Mouse (Mus musculus) CH12.LX (cell line): Measurements from ENCODE around the gene Tedc1. TPM values are rescaled to one million over a fixed set of nuclear protein-coding genes. Genes with fewer than 3 reads are reported as not detected.

Source experiments
- DNase-seq: peaks from one replicate; pipeline ENCODE4 v3.0.0-alpha.2; 2013; ENCODE audit errors: extremely low read depth
- H3K27ac ChIP-seq: 2 replicates; pipeline ENCODE4 v1.5.1; 2012; ENCODE audit warnings: low read depth, mild to moderate bottlenecking, control low read depth, moderate library complexity; ENCODE audit not compliant: insufficient read depth
- H3K27me3 ChIP-seq: replicated peaks from 2 replicates; pipeline ENCODE3; 2012; ENCODE audit warnings: inconsistent platforms
- H3K36me3 ChIP-seq, 2 experiments: replicated peaks in 1 of 2; 2 replicates each; pipeline versions ENCODE3 to v1.6.1; 2012; ENCODE audit warnings: inconsistent platforms in 1 of 2, low read length in 1 of 2, mild to moderate bottlenecking in 1 of 2, mixed read lengths in 1 of 2, moderate library complexity in 1 of 2; ENCODE audit not compliant: control insufficient read depth in 1 of 2, insufficient read depth in 1 of 2
- H3K4me1 ChIP-seq, 2 experiments: 2 replicates each; pipeline ENCODE4 v1.6.1; 2012; ENCODE audit warnings: inconsistent platforms in 1 of 2, moderate library complexity in 1 of 2; ENCODE audit not compliant: insufficient read depth in 2 of 2, control insufficient read depth in 1 of 2
- H3K4me2 ChIP-seq: 2 replicates; pipeline ENCODE4 v1.6.1; 2012; ENCODE audit warnings: low read depth, mild to moderate bottlenecking, control low read depth; ENCODE audit not compliant: poor library complexity, insufficient read depth, severe bottlenecking
- H3K4me3 ChIP-seq, 3 experiments: fragments of 150-350 bp in 1 of 3; sonication (generic) in 1 of 3; replicated peaks in 1 of 3; 2 replicates each; pipeline versions ENCODE3 to v1.5.1; 2011 to 2012; ENCODE audit warnings: low read depth in 2 of 3, low read length in 2 of 3, mild to moderate bottlenecking in 2 of 3, moderate library complexity in 2 of 3, control low read depth in 1 of 3, improper control_type of control experiment in 1 of 3, inconsistent platforms in 1 of 3, mixed read lengths in 1 of 3; ENCODE audit not compliant: poor library complexity in 1 of 3
- H3K79me2 ChIP-seq: replicated peaks from 2 replicates; pipeline ENCODE4 v1.6.1; 2012; ENCODE audit warnings: mild to moderate bottlenecking, moderate library complexity; ENCODE audit not compliant: control insufficient read depth, poor library complexity, insufficient read depth, severe bottlenecking; ENCODE audit errors: extremely low read depth
- H3K9ac ChIP-seq: 2 replicates; pipeline ENCODE4 v1.6.1; 2012; ENCODE audit warnings: low read depth, mild to moderate bottlenecking, control low read depth, moderate library complexity; ENCODE audit not compliant: insufficient read depth
- H3K9me3 ChIP-seq: replicated peaks from 2 replicates; pipeline ENCODE3; 2012; ENCODE audit warnings: low read length, inconsistent platforms, mixed read lengths
- ETS1 ChIP-seq: conservative IDR thresholded peaks from 2 replicates; pipeline ENCODE4 v1.6.1; 2012; ENCODE audit warnings: low read depth, mild to moderate bottlenecking, inconsistent platforms, low read length, improper control_type of control experiment, moderate library complexity
- IRF4 ChIP-seq: IDR thresholded peaks from 2 replicates; pipeline ENCODE4 v1.6.1; 2014; ENCODE audit warnings: low read depth, mild to moderate bottlenecking, inconsistent platforms, low read length, improper control_type of control experiment
- JUND ChIP-seq: conservative IDR thresholded peaks from 2 replicates; pipeline ENCODE4 v1.6.1; 2011; ENCODE audit warnings: low read depth, low read length, improper control_type of control experiment
- KAT2A ChIP-seq: IDR thresholded peaks from 2 replicates; pipeline ENCODE4 v1.6.1; 2012; ENCODE audit warnings: low read length, improper control_type of control experiment, inconsistent platforms; ENCODE audit not compliant: insufficient replicate concordance
- MAX ChIP-seq: IDR thresholded peaks from 2 replicates; pipeline ENCODE4 v1.6.1; 2011; ENCODE audit warnings: low read length, improper control_type of control experiment
- MEF2A ChIP-seq: IDR thresholded peaks from 2 replicates; pipeline ENCODE4 v1.6.1; 2014; ENCODE audit warnings: low read depth, mild to moderate bottlenecking, inconsistent platforms, low read length, improper control_type of control experiment, borderline replicate concordance
- MXI1 ChIP-seq: IDR thresholded peaks from 2 replicates; pipeline ENCODE4 v1.6.1; 2011; ENCODE audit warnings: mild to moderate bottlenecking, low read depth, low read length, improper control_type of control experiment
- MYC ChIP-seq: IDR thresholded peaks from 2 replicates; pipeline ENCODE4 v1.6.1; 2011; ENCODE audit warnings: low read depth, mild to moderate bottlenecking, improper control_type of control experiment, low read length
- RCOR1 ChIP-seq: conservative IDR thresholded peaks from 2 replicates; pipeline ENCODE4 v1.6.1; 2012; ENCODE audit warnings: low read depth, mild to moderate bottlenecking, inconsistent platforms, low read length, improper control_type of control experiment
- TBP ChIP-seq: conservative IDR thresholded peaks from 2 replicates; pipeline ENCODE4 v1.6.1; 2011; ENCODE audit warnings: low read depth, low read length, improper control_type of control experiment
- TCF12 ChIP-seq: IDR thresholded peaks from 2 replicates; pipeline ENCODE4 v1.6.1; 2014; ENCODE audit warnings: low read depth, mild to moderate bottlenecking, inconsistent platforms, low read length, improper control_type of control experiment
- USF2 ChIP-seq: conservative IDR thresholded peaks from 2 replicates; pipeline ENCODE4 v1.6.1; 2011; ENCODE audit warnings: low read depth, low read length, improper control_type of control experiment
- ZKSCAN1 ChIP-seq: IDR thresholded peaks from 2 replicates; pipeline ENCODE4 v1.6.1; 2012; ENCODE audit warnings: low read depth, inconsistent platforms, low read length, improper control_type of control experiment, borderline replicate concordance
- ZMIZ1 ChIP-seq: IDR thresholded peaks from 2 replicates; pipeline ENCODE4 v1.6.1; 2012; ENCODE audit warnings: low read depth, mild to moderate bottlenecking, inconsistent platforms, low read length, improper control_type of control experiment
- dilution Hi-C: fragments of 300-500 bp; cut with MboI; formaldehyde crosslinking; loops from 2 replicates; pipeline ENCODE4 v1.14.3; 2020; ENCODE audit warnings: low sequenced_read_pairs; ENCODE audit not compliant: extremely low pct_unique_long_range_greater_than_20kb, extremely low pct_ligation_motif_present
- in situ Hi-C: fragments of 300-500 bp; cut with MboI; formaldehyde crosslinking; loops from 3 replicates; pipeline ENCODE4 v1.14.3; 2019; ENCODE audit warnings: low sequenced_read_pairs, low pct_ligation_motif_present, low pct_unique_long_range_greater_than_20kb, mixed read lengths
- polyA plus RNA-seq: library from polyadenylated mRNA; unstranded; fragments of >175 nt; gene quantifications from 2 replicates; pipeline ENCODE4 v1.2.1, GENCODE M21; 2012; ENCODE audit warnings: low read depth; ENCODE audit not compliant: insufficient read length
- total RNA-seq, 2 experiments: library from RNA; depleted of rRNA; stranded (reverse); fragments of 300-350 nt in 1 of 2; fragments of >200 nt in 1 of 2; gene quantifications; 2 replicates each; pipeline ENCODE4 v1.2.3; 2012 to 2014

The Tedc1 gene
- total and polyA plus RNA-seq, 3 experiments, result 6.4 to 14.0 (median 9.0) TPM

DNA sequence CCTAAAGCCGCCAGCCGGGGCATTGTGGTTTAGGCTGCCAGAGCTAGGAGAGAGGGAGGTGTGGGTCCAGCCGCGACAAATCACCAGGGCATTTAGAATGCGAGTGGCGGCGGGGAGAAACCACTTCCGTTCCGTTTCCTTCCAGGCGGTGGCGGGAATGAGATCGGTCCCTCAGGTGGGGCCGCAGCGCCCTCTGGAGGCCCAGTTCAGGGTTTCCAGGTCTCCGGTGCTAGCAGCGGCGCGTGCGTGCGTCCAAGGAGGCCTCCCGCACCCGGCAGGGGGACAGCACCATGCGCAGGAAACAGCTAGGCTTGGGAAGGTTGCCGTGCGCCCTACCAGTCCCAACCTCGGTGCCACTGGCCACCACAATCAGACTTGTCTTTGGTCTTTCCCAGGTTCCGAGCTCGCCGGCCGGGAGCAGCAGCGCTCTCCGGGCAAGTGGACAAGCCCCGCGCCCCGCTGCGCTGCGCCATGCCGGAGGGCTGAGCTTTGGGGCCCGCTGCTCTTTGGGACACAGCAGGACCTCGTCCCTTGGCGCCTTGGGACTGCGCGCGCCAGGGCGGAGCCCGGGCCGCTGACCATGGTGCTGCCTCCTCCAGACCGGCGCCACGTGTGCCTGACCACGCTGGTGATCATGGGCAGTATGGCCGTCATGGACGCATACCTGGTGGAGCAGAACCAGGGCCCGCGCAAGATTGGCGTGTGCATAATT is 31.5 kb downstream of the Tedc1 start:
- Histone ChIP-seq H3K27me3 (peaks cover 48% of the 10 kb centered on the region), H3K9ac (no peak overlapping the region), H3K36me3 (no peaks in the 10 kb centered on the region), H3K4me1 (no peaks in the 10 kb centered on the region), H3K9me3 (peaks cover 33% of the 10 kb centered on the region), H3K27ac (no peak overlapping the region), H3K79me2 (no peaks in the 10 kb centered on the region), H3K4me2 (no peak overlapping the region), H3K4me3 (no peak overlapping the region)
- in situ Hi-C loops, result no loop called here
- dilution Hi-C loops, result no loop called here
- DNase-seq, result no peak
- TF ChIP-seq MAX, result no peak
- no peak for TF ChIP-seq ZMIZ1
- no peak for TF ChIP-seq KAT2A
- no peak for TF ChIP-seq RCOR1
- TF ChIP-seq MYC, result no peak
- no peak for TF ChIP-seq TBP
- TF ChIP-seq IRF4, result no peak
- TF ChIP-seq ZKSCAN1, result no peak
- TF ChIP-seq USF2, result no peak
- no peak for TF ChIP-seq MXI1
- TF ChIP-seq ETS1, result no peak
- no peak for TF ChIP-seq JUND

GRCm38 (mm10) chr12:113188349-113189055 is 32.3 kb downstream of the Tedc1 start:
- Histone ChIP-seq H3K9ac (no peak overlapping the region), H3K36me3 (no peaks in the 10 kb centered on the region), H3K9me3 (peaks cover 33% of the 10 kb centered on the region), H3K4me3 (no peak overlapping the region), H3K4me1 (no peaks in the 10 kb centered on the region), H3K79me2 (no peaks in the 10 kb centered on the region), H3K27ac (no peak overlapping the region), H3K4me2 (no peak overlapping the region), H3K27me3 (peaks cover 50% of the 10 kb centered on the region)
- no peak for DNase-seq
- in situ Hi-C loops, result no loop called here
- TF ChIP-seq MEF2A, result no peak
- TF ChIP-seq TCF12, result no peak
- dilution Hi-C loops, result no loop called here
